Mouse (Mus musculus) G1E-ER4 (cell line): ENCODE data around the gene Ism1. TPM values are rescaled to one million over a fixed set of nuclear protein-coding genes. Genes with fewer than 3 reads are reported as not detected.

Experiments
- GATA1 ChIP-seq: IDR thresholded peaks from one replicate; pipeline ENCODE4 v1.8.0; 2012; ENCODE audit warnings: low read length, inconsistent platforms
- polyA plus RNA-seq: library from polyadenylated mRNA; stranded (reverse); fragments of >175 nt; gene quantifications from 2 replicates; pipeline ENCODE4 v1.2.3, GENCODE M21; 2012

The Ism1 gene
- polyA plus RNA-seq, 1 experiment: not detected

DNA sequence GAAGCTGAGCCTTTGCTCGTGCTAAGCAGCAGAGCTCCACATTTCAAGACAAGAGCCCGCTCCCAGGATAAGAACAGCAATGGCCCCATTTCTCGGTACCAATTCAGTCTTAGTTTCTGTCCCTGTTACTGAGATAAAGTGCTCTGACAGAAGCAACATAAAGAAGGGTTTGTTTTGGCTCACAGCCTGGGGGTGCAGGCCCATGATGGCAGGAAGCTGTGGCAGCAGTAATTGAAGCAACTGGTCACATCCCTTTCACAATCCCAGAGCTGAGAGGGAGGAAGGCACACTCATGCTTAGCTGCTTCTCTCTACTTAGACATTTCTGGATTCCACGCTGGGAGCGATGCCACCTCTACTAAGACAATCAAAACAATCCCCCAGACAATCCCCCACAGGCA is 86.4 kb downstream of the Ism1 start:
- no peak for TF ChIP-seq GATA1

DNA sequence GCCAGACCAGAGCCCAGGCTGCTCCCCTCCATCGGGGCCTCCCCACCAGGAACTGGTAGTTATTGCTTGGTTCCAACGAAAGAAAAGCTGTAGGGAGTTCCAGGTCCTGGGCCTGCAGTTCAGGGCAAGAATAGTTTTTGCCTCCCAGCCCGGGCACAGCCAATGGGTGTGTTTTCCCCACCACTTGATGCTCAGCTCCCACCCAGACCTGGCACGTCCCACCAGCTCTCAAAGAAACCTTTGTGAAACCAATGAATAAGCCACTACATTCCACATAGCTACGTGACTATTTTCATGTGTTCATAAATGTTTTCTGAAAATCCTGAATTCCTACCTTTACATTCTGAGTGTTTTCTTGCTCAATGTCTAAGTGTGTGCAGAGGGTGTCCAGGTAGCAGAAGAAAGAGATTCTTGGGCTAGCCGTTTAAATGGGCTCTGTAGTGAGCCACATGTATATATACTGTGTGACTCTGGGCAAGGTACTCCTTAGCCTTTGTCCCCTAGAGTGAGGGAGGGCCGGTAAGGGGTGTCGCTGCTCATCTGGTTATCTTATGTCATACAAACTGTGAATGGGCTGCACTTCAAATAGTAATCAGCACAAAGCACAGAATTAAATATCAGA is 97.1 kb downstream of the Ism1 start:
- no peak for TF ChIP-seq GATA1

DNA sequence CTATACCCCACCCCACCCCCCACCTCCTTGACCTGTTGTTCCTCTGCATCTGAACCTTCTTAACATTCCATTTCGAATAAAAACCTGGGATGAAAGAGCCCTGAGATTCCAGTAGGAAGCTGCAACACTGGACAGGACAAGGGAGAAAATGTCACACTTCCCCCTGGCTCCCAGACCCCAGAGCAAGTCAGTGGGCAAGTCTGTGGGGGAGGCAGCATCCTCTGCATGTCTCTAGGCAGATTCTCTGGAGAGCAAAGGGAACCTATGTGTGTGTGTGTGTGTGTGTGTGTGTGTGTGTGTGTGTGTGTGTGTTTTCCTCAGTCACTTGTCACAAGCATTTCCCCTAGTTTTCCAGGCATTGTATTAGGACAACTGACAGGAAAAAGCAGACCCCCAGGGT is 98.7 kb downstream of the Ism1 start:
- no peak for TF ChIP-seq GATA1

DNA sequence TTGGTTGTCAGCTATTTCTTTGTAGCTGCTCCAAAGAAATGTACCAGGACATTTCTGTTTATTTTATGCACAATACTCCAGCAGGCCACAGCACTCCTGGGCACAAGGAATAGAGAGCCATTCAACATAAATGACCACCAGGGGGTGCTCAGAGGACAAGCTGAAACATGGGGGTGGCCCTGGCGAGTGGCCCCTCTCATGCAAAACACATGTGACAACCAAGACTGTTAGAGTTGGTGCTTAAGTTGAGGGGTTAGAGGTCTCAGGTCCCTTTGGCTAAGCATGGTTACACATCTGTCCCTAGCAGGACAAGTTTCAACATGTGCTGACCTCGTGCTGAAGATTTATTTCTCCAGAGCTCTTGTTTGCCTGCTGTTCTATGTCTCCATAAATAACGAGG is 100.3 kb downstream of the Ism1 start:
- TF ChIP-seq GATA1: no peak

DNA sequence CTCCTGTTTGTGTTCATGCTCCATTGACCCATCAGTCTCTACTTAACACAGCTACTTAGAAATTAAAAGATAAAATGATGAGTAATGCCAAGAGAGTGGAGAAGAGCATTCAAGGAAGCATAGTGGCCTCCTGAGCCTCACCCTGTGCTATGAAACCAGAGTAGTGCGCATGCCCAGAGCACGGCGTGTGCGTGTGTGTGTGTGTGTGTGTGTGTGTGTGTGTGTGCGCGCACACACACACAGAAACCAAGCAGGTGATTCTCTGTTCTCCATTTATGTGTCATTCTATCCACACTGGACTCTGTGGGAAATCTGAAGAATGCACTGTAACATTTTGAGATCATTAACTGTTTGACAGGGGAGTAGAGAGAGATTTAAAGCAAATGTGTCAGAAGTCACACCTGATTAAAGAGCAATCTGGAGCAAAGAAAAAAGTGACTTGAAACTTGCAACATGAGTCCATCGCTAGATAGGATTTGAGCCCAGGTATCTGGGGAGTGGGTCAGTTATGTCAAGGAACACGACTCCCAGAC is 105.4 kb downstream of the Ism1 start:
- TF ChIP-seq GATA1: no peak

DNA sequence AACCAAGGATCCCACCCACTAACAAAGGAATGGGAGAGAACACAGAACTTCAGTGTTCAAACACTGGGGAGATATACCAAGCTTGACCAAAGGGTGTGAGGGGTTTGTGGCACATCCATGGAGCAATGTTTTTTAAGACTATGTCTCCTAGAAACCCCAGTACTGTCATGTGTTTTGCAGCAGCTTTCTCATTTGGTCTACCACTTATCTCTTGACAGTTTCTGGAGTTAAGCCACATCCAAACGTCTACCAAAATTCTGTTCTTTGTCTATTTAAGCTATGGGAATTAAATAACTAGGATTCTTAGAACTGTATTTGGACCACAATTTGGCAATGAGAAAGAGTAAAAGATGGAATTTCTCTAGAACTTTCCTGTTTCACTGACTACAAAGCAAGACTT is 106.5 kb downstream of the Ism1 start:
- no peak for TF ChIP-seq GATA1

DNA sequence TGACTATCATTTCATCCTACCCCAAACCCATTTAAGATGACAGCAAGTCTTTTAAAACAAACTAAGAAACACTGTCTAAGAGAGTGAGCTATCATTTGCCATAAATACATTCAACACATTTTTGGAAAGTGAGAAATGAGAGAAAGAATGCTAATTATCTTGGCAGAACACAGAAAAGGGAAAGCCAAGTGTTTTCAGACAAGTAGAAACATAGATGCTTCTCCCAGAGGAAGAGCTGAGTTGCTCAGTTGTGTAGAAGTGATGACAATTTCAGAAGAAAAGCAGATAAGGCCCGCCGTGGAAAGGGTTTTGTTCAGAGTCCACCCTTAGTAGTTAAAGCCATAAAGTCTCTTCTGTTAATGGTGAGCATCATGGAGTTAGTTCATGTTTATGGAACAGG is 107.0 kb downstream of the Ism1 start:
- no peak for TF ChIP-seq GATA1

DNA sequence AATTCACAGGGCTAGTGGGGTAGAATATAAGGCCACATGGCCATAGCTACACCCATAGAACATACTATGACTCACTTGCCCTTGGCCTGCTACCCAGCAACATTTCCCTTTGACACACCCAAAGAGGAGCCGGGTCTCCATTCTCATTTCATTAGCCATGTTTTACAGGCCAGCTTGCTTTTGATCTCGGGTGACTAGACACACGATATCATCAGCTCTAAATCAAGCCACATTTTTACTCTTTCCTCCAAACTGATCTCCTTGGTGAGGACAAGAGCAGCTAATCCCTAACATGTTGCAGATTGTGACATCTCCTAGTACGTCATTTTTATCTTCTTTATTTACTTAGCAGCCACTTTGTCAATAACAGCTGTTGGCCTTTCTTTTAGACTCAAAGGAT is 110.7 kb downstream of the Ism1 start:
- TF ChIP-seq GATA1: no peak

DNA sequence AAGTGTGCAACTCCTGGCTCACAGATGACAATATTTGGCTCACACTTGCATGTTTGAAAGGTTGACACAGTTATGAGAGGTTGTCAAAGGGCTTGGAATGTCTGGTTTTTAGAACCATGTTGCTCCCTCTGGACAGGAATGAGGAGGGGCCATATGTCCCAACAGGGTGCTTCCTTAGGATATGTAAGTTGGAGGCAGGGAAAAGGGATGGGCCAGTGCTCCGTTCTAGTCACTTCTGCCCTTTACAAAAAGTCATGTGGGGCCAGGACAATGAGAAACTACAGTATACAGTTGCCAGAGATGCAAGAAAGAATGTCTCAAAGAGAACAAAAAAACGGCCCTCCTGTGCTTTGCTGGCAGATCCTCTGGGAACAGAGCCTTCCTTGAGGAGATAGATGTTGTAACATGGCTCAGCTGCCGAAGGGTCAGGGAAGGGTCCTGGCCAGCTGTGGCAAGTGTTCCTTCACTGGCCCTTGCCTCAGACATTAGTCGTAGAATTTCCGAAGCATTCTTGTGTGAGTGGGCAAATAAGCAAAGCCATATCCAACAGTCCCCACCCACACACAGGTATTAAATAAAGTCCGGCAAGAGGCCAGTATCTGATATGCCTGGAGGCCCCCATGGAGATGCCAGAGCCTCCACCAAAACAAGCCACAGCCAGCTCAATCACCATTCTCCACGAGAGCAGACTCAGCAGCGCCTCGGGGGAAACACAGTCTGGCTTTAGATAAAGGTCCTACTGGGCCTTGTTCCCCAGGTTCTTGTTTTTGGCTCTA is 114.6 kb downstream of the Ism1 start:
- no peak for TF ChIP-seq GATA1

DNA sequence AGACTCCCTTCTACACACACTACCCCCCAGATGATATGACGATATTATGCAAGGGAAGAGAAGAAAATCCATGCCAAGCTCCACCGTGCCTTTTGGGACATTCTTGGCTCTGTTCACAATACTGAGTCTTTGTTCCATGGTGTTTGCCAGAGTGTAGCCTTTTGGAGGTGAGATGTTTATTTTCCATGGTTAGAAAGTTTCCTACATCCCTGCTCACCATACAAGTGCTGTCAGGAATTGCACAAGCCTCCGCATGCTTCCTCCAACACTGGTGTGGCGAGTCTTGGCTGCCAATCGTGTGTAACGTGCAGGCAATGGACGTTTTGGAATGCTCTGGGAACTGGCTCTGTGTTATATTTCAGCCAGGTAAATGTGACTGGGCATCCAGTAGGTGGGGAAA is 126.1 kb downstream of the Ism1 start:
- TF ChIP-seq GATA1: no peak

DNA sequence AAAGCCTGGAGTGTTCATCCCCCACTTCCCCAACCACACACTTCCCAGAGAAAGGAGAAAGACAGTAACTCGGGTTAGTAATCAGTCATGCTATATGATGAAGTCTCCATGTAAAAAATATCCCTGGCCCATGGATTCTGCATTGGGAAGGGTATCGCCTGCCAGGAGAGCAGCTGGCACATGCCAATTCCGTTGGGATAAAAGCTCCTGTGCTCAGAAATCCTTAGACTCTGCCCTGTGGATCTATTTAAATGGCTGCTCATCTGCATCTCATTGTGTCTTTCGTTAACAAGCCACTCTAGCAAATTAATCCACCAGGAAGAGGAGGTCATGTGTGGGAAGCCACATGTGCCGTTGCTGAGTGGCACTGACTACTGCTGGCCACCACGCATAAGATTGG is 129.9 kb downstream of the Ism1 start:
- TF ChIP-seq GATA1: no peak

Other genes with a start within 250 kb of the Ism1 start
- gene Sptlc3, start 184.3 kb upstream of the Ism1 start, polyA plus RNA-seq: not detected in 2 replicates